Comparison of ENCODE assay signal across 24 mouse cellular contexts in the genomic region with DNA sequence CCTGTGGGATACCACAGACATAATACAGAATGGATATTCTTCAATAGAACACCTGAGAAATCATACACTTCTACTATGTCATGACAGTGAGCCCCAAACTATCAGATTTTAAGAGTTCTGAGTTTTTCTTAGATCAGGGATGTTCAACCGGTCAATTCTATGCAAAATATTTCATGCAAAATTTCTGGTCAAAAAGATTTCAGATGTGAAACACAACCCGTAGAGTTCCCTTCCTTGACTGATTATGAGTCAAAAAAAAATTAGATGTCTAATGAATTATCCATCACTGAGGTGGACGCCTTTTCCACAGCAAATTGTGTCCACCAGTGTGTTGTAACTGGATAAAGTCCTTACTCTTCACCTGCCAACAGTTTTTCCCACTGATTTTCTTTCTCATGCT.
A peak's percentile ranks its signal among the peaks of the same experiment; 100 is the strongest.
DNase-seq lines count a peak whose midpoint lies in the region; ATAC-seq and TF ChIP-seq lines count a peak whose summit lies in the region.
"Had no signal": no experiment of that assay in that cellular context is flagged by ENCODE, and none has a peak within 500 bp of the region (broad histone marks: within the 10 kb centered on the region; RNA-seq: fewer than 3 reads in every experiment).

No protein-coding gene starts in this region.

- H3K27me3 ChIP-seq in liver, postnatal 0 days (ENCODE audit: insufficient read depth, low read length): no peaks in the 10 kb centered on the region
- no peaks in the 10 kb centered on the region for H3K27me3 ChIP-seq in liver, embryonic 11.5 days (replicated peaks; ENCODE audit: control insufficient read depth, insufficient read depth, low read length)
- H3K27me3 ChIP-seq in splenic B cell, adult 2 months (ENCODE audit: control insufficient read depth, insufficient read depth, low read length, poor library complexity, severe bottlenecking): no peaks in the 10 kb centered on the region
- H3K27me3 ChIP-seq: embryonic facial prominence, embryonic 15.5 days; forebrain, embryonic 12.5 days; Patski had no signal

- DNase-seq in liver, postnatal 0 days: no peak
- no peak for DNase-seq in liver, embryonic 11.5 days (ENCODE audit: low spot score)
- DNase-seq in A20 (ENCODE audit: low read depth, low spot score): peak; percentile 49
- DNase-seq in splenic B cell, adult 2 months (ENCODE audit: low read depth, low spot score): peak; percentile 66
- DNase-seq in right cerebral cortex, adult 2 months (ENCODE audit: low spot score in 2 of 2): no peak
- DNase-seq: adrenal gland, postnatal 10 days; adrenal gland, postnatal 25 days; cerebellum, adult 11 months; cerebellum, adult 18-20 months; cerebellum, adult 8-10 months; cerebellum, adult 9-11 months; cerebellum, postnatal 14 days; cerebellum, postnatal 36 days; embryo, embryonic 11 days had no signal

- H3K4me1 ChIP-seq in liver, postnatal 0 days (ENCODE audit: insufficient read depth): peaks cover 9% of the 10 kb centered on the region
- peaks cover 11% of the 10 kb centered on the region for H3K4me1 ChIP-seq in liver, embryonic 11.5 days (replicated peaks; ENCODE audit: control insufficient read depth, insufficient read depth, low read length)

- no peaks in the 10 kb centered on the region for H3K36me3 ChIP-seq in liver, postnatal 0 days (replicated peaks; ENCODE audit: insufficient read depth, low read length)
- no peaks in the 10 kb centered on the region for H3K36me3 ChIP-seq in liver, embryonic 11.5 days (ENCODE audit: control insufficient read depth, insufficient read depth, low read length)
- 0 out of 2 replicates have a peak, but pooled peaks cover 2% of the 10 kb centered on the region for H3K36me3 ChIP-seq in splenic B cell, adult 2 months (ENCODE audit: control insufficient read depth, insufficient read depth, low read length, poor library complexity, severe bottlenecking)
- H3K36me3 ChIP-seq: embryonic facial prominence, embryonic 13.5 days; embryonic facial prominence, embryonic 15.5 days; forebrain, embryonic 10.5 days; forebrain, embryonic 12.5 days had no signal

- H3K9ac ChIP-seq in liver, postnatal 0 days (replicated peaks): no peak overlapping the region
- H3K9ac ChIP-seq in liver, embryonic 11.5 days (ENCODE audit: low read depth, low read length): no peak overlapping the region
- H3K9ac ChIP-seq: embryonic facial prominence, embryonic 13.5 days; embryonic facial prominence, embryonic 15.5 days; forebrain, embryonic 12.5 days had no signal

- no peak for TF ChIP-seq CTCF in liver, postnatal 0 days (IDR thresholded peaks at IDR 0.05; ENCODE audit: low read depth)

- peak overlapping the region; percentile 36; the same call in 1 of the 2 replicates for H3K27ac ChIP-seq in liver, postnatal 0 days (ENCODE audit: low read depth)
- no peak overlapping the region for H3K27ac ChIP-seq in liver, embryonic 11.5 days (ENCODE audit: low read depth, low read length)
- H3K27ac ChIP-seq: embryonic facial prominence, embryonic 13.5 days; embryonic facial prominence, embryonic 15.5 days; forebrain, embryonic 10.5 days; forebrain, embryonic 12.5 days had no signal

- H3K9me3 ChIP-seq in liver, postnatal 0 days (ENCODE audit: low read length): no peaks in the 10 kb centered on the region
- H3K9me3 ChIP-seq in liver, embryonic 11.5 days (ENCODE audit: control insufficient read depth, low read length): no peaks in the 10 kb centered on the region
- H3K9me3 ChIP-seq: embryonic facial prominence, embryonic 13.5 days; embryonic facial prominence, embryonic 15.5 days; forebrain, embryonic 10.5 days; forebrain, embryonic 12.5 days; G1E had no signal

- no peak overlapping the region for H3K4me2 ChIP-seq in liver, postnatal 0 days (ENCODE audit: low read depth, low read length)
- H3K4me2 ChIP-seq in liver, embryonic 11.5 days: no peak overlapping the region
- H3K4me2 ChIP-seq: embryonic facial prominence, embryonic 13.5 days; embryonic facial prominence, embryonic 15.5 days; forebrain, embryonic 12.5 days had no signal

- no peak for ATAC-seq in liver, postnatal 0 days
- ATAC-seq in liver, embryonic 11.5 days (replicated peaks; ENCODE audit: low FRiP score): no peak
- ATAC-seq: activated CD4-positive, CD25-positive, alpha-beta regulatory T cell, adult 4 months; forebrain, embryonic 14.5 days; forebrain, embryonic 16.5 days; Patski had no signal

- 80% methylated on average over 3 of the region's 3 CpGs for WGBS in liver, postnatal 0 days (ENCODE audit: insufficient replicate concordance)
- 86% methylated on average over 3 of the region's 3 CpGs for WGBS in liver, embryonic 11.5 days

- no peak for TF ChIP-seq EP300 in liver, postnatal 0 days (IDR thresholded peaks at IDR 0.05; ENCODE audit: low read depth)

- H3K4me3 ChIP-seq in liver, postnatal 0 days (ENCODE audit: low read depth, low read length): no peak overlapping the region
- H3K4me3 ChIP-seq in liver, embryonic 11.5 days (ENCODE audit: low read depth, low read length): no peak overlapping the region
- H3K4me3 ChIP-seq: embryonic facial prominence, embryonic 13.5 days; embryonic facial prominence, embryonic 15.5 days; erythroblast, embryonic 14.5 days; forebrain, embryonic 10.5 days; forebrain, embryonic 12.5 days had no signal

Comparison
In these comparisons a context has a peak if more than half of its experiments do, and no peak if none do; other contexts are left out.
1. DNase-seq: peak in A20 (single experiment) and splenic B cell, adult 2 months (single experiment); none in liver, postnatal 0 days (single experiment), liver, embryonic 11.5 days (single experiment) and right cerebral cortex, adult 2 months (0 of 2).